Mouse (Mus musculus) megakaryocyte, embryonic 14.5 days (primary cell): ENCODE results near the gene Gmnn.

Source experiments
- FLI1 ChIP-seq: IDR thresholded peaks from 2 replicates; pipeline ENCODE4 v1.6.1; 2012; ENCODE audit warnings: low read length, inconsistent platforms, mixed read lengths
- GATA1 ChIP-seq: IDR thresholded peaks from 3 replicates; pipeline ENCODE4 v1.6.1; 2012; ENCODE audit warnings: mixed read lengths, low read length, inconsistent platforms, borderline replicate concordance

DNA sequence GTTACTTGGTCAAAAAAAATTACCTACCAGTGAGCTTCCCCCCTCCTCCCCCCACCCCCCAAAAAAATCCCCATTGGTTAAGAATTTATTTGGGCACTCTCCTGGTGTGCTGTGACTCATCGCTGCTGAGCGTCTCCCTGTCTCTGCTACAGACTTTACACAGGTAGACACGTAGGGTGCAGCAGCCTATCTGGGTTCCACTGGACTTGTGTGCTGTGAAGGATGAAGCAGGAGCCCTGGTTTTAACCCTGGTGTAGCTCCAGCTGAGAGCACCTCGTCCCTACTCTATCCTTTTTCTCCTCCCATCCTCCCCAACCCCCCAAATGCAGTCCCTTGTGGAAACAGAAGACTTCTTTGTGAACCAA, 37.3 kb downstream of the Gmnn start:
- TF ChIP-seq GATA1 (no peak), FLI1 (no peak)
